Mouse (Mus musculus): ENCODE measurements around the gene Tbxas1.

DNA sequence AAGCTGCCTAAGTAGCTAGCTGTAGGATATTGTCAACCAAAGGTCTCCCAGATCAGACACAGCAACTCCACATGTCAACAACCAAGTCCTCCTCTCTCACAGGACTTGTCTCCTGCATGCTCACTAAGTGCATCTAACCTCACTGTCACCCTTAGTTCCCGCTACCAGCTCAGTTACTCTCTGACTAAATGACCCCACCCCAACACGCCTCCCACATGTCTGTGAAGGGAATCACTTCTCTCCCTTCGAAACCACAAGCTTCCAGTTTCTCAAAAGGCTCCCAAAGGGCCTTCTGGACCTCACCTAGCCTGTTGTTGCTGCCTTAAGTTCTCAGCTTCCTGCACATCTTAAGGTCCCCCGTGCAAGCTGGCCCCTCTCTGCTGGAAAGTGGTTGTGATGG, 25.9 kb downstream of the Tbxas1 start:
- TF ChIP-seq CTCF (IDR thresholded peaks at IDR 0.05) (no peak), EP300 (IDR thresholded peaks at IDR 0.05) (no peak)

Data from lung, postnatal 0 days (tissue).